Mouse (Mus musculus): ENCODE data around the gene Iqsec3. TPM values are rescaled to one million over a fixed set of nuclear protein-coding genes. Genes with fewer than 3 reads are reported as not detected.
A peak's percentile ranks its signal among the peaks of the same experiment; 100 is the strongest.

The Iqsec3 gene
- total RNA-seq (2021): 100 to 1,000 TPM; 109 to 129 TPM

- DNase-seq (ENCODE audit: extremely low spot score in 1 of 2, low spot score in 1 of 2): peak; percentile 90 to 91
Measured at GRCm38 (mm10) chr6:121473093-121473821, at the start of gene Iqsec3. TSS of gene Iqsec3 (minus strand) at chr6:121473678.

GRCm38 (mm10) chr6:121522106-121522705, 48.7 kb upstream of the Iqsec3 start:
- no peak for DNase-seq (ENCODE audit: extremely low spot score in 1 of 2, low spot score in 1 of 2)

GRCm38 (mm10) chr6:121521030-121521429, 47.6 kb upstream of the Iqsec3 start:
- DNase-seq (ENCODE audit: extremely low spot score in 1 of 2, low spot score in 1 of 2): no peak

- DNase-seq (ENCODE audit: extremely low spot score in 1 of 2, low spot score in 1 of 2): no peak
Measured at GRCm38 (mm10) chr6:121519896-121520295, 46.4 kb upstream of the Iqsec3 start.

- DNase-seq (ENCODE audit: extremely low spot score in 1 of 2, low spot score in 1 of 2): no peak
Measured at GRCm38 (mm10) chr6:121519266-121519810, 45.9 kb upstream of the Iqsec3 start.

DNA sequence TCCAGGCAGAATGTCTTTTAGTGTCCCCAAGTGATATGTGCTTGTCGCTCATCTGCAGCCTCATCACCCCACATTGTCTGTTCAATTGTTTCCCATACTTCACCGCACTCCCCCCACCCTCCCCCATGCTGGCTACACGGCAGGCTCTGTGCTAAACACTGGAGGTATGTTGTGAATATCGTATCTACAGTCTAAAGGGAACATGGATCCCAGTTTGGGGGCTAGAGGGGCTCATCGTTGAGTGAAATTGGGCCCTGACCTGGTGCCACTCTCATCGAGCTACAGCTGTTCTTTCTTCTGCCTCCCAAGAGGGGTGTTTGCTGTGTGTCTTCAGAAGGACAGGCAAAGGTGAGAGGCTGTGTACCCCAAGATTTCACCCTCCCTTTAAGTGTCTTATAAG, 44.2 kb upstream of the Iqsec3 start:
- no peak for DNase-seq (ENCODE audit: extremely low spot score in 1 of 2, low spot score in 1 of 2)

DNA sequence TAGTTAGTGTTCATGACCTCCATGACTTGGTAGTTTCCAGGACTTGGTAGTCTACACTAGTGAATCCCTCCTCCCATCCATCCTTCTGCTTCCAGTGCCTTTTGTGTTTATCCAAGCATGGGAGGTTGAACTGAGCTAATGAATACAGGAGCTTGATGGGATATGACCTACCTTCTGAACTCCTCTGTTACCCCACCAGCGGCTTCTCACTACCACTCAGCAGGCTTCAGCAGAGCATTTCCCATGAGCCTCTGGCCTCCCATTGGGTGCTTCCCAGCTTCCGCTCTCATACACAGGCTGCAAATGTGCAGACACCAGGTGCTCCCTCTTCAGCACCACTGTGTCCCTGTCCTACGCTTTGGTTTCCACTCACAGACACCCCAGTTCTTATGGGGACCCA, 36.9 kb upstream of the Iqsec3 start:
- DNase-seq (ENCODE audit: extremely low spot score in 1 of 2, low spot score in 1 of 2): no peak

DNA sequence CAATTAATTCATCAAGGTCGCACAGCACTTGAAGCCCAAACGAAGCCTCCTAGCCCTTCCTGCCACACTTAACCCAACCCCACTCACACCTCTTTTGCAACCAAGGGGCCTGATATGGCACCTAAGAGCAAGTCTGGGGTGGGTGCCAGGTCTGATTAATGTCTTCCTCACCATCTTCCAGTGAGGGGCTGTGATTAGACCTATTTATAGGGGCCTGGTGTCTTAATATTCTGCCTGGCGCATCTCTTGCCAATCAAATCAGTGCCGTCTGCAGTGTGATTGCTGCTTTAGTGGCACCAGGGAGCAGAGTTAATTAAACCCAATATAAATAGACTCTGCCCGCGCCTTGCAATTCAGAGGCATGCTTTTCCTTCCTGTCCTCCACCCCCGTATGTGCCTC, 36.4 kb upstream of the Iqsec3 start:
- DNase-seq (ENCODE audit: extremely low spot score in 1 of 2, low spot score in 1 of 2): no peak

DNA sequence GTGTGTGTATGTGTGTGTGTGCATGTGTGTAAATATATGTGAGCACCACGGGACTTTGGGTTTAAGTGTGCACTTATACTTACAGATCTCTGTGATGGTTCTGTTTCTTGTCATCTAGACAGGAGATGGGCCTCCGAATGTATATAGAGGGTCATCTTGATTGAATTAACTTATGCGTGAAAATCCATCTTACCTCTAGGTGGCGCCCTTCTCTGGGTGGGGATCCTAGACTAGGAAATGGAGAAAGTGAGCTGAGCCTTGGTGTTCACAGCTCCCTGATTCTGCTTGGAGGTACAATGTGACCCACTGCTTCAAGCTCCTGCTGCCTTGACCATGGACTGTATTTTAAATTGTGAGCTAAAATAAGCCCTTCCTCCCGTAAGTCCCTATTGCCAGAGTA, 34.8 kb upstream of the Iqsec3 start:
- DNase-seq (ENCODE audit: extremely low spot score in 1 of 2, low spot score in 1 of 2): peak in 1 of 2 experiments; percentile 16

GRCm38 (mm10) chr6:121501044-121501638, 27.7 kb upstream of the Iqsec3 start:
- no peak for DNase-seq (ENCODE audit: extremely low spot score in 1 of 2, low spot score in 1 of 2)

DNA sequence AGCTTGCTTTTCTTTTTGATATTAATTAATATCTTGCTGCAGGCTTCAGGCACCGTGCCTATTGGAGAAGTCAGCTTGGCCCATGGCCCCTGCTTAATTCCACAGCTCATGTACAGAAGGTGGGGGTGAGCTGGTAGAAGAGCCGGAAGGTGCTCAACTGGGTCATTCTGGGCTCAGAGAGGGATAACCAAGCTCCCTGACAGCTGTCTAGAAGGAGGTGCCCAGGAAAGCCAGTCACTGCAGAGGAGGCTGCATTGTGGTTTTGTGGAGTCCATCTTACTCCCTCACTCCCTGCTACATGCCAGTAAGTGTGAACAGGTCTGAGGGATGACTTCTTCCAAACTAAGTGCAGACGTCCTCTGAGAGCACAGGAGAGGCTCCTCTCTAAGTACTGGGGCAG, 26.4 kb upstream of the Iqsec3 start:
- DNase-seq (ENCODE audit: extremely low spot score in 1 of 2, low spot score in 1 of 2): no peak

DNA sequence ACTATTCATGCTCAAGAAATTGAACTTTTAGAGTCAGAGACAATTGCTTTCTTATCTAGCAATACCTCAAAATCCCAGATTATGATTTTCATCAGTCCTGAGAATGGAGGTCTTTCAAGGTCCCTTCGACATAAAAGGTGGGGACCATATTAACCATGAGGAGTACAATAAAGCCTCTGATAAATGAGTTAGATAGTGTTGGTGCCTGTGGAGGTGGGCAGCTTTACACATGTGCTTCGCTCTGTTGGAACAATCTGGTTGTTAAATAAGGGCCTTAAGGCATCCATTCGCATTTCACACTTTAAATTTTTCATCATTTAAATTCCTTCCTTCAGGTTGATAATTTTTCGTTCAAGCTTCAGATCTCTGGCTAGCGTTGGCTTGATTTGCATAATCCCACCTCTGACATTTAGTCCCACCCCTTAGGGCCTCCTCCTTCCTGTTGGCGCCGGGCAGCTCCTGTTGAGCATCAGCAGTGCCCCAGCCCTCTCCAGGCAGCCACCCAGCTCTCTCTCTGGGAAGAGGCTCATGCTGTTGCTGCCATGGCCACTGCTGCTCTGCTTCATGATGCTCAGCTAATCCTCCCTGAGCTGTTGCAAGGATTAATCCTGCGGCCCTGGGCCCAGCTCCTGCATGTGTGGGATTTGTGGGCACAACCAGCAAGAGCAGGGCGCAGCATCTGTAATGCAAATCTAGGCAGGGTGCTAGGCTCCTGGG, 25.5 kb upstream of the Iqsec3 start:
- DNase-seq (ENCODE audit: extremely low spot score in 1 of 2, low spot score in 1 of 2): peak; percentile 16 to 27

GRCm38 (mm10) chr6:121495606-121496005, 22.1 kb upstream of the Iqsec3 start:
- DNase-seq (ENCODE audit: extremely low spot score in 1 of 2, low spot score in 1 of 2): no peak

- no peak for DNase-seq (ENCODE audit: extremely low spot score in 1 of 2, low spot score in 1 of 2)
Measured at GRCm38 (mm10) chr6:121495026-121495425, 21.5 kb upstream of the Iqsec3 start.

- DNase-seq (ENCODE audit: extremely low spot score in 1 of 2, low spot score in 1 of 2): no peak
Measured at GRCm38 (mm10) chr6:121494319-121494718, 20.8 kb upstream of the Iqsec3 start.

DNA sequence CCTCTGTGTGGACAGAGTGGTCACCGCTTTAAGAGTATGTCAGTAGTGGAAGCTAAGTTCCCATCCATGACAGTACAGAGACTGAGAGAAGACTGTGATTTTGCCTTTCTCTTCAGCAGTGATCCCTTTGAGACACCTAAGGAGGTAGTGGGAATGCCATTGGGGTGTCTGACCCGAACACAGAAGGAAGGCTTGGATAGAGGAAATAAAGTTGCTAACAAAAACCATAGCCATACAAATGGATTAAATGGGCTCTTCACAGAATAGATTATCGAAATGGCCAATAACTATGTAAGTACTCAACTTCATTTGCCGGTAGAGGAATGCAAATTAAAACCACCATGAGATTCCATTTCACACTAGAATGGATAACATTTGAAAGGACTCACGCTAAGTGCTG, 17.9 kb upstream of the Iqsec3 start:
- no peak for DNase-seq (ENCODE audit: extremely low spot score in 1 of 2, low spot score in 1 of 2)

GRCm38 (mm10) chr6:121472273-121472672, 1.2 kb downstream of the Iqsec3 start:
- DNase-seq (ENCODE audit: extremely low spot score in 1 of 2, low spot score in 1 of 2): no peak

DNA sequence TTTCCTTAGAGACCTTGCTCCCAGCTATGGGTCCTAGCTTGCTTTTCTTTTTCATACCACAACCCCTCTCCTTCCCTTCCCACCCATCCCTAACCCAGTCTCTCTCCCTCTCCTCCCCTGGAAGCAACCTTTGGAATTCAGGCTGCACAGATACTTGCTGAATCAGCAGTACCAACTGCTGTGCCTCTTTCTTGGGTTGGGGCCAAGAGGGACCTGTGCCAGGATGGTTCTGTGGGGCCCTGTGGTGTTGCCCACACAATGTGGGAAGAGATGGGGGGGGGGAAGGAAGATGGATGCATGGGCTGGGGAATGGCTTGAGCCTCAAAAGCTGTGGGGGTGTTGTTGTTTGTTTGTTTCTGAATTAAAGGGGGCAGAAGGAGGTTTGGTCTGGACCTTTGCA, 5.2 kb downstream of the Iqsec3 start:
- no peak for DNase-seq (ENCODE audit: extremely low spot score in 1 of 2, low spot score in 1 of 2)

DNA sequence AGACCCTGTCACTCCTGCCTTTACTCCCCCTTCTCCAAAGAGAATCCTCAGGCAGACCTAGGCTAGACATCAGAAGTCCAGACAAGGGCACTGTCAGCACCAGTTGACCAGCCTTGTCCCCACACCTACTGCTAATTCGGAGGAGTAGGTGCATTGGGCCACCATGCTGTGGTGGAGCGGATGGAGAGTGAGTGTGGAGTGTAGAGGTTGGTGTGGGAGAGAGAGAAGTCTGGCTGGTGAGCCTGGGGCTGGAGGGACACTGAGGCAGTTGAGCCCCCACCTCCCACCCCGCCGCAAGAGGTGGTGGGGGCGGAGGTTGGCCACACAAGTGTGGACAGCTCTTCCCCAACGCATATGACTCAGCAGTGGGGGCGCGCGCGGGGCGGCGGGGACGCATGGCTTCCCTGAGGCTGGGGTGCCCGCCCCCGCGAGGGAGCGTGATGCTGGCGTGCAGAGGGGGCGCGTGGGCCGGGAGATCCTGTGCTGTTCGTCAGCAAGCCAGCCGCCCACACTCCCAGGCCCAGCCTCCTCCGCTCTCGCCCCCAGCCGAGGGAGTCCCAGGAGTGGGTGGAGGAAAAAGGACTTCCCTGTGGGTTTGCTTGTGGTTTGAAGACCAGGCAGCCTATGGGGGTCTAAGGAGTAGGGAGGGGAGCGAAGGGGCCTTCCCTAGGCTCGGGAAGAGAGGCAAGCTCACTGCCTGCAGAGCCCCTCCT, 10.7 kb downstream of the Iqsec3 start:
- no peak for DNase-seq (ENCODE audit: extremely low spot score in 1 of 2, low spot score in 1 of 2)

DNA sequence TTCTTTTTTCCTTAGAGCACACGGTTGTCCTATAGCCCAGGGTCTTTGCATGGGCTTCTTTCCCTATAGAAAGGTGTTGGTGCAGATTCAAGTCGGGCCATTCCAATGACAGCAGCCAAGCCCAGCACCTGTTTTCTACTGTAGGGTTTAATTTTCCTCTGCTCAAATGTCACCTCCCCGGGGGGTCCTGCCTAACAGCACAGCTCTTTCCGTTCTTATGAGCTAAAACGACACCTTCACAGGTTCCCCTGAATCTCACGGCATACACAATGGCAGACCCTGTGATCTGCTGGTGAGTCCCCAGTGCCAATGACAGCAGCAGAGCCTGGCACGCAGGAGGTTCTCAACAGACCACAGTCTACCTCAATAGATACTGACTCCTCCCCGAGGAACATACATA, 16.1 kb downstream of the Iqsec3 start:
- no peak for DNase-seq (ENCODE audit: extremely low spot score in 1 of 2, low spot score in 1 of 2)

Measured in layer of hippocampus, postnatal 25 days (tissue).